Mouse (Mus musculus): Measurements from ENCODE around the gene Vmn1r222. TPM values are rescaled to one million over a fixed set of nuclear protein-coding genes. Genes with fewer than 3 reads are reported as not detected.
"Not testable (repeated sequence)": the region's sequence is repeated elsewhere in the genome, so short reads cannot be mapped to it uniquely, and the experiment has no call there.

Gene Vmn1r222
- not detected for total RNA-seq (2021)
- long read RNA-seq, experiment 1 = 0 reads
- long read RNA-seq, experiment 2 = 0 reads

DNA sequence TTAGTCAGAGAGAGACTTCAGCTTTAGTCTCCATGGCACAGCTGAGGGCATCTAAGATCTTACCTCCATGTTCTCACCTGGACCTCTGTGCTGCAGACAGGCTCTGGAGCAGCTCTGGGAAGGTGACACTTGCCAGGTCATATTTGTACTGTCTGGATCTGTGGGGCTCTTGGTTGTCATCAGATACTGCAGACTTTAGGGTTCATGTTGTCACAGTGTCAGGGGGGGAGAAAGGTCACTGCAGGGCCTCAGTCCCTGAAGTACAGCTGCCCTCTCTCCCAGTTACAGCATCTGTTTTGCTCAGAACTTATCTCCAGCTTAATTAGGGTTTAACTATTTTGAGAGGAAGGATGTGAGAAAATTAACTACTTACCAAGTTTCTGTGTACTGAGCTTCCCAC is at the start of gene Vmn1r222:
Gene Vmn1r222, minus strand, starts transcription at position 101 of the 400 bp plus-strand sequence.
- not testable (repeated sequence) for DNase-seq (ENCODE audit: low spot score)

GRCm38 (mm10) chr13:23285191-23285920 is 49.6 kb upstream of the Vmn1r222 start:
- no peak for DNase-seq (ENCODE audit: low spot score)

GRCm38 (mm10) chr13:23279992-23280391 is 44.2 kb upstream of the Vmn1r222 start:
- DNase-seq (ENCODE audit: low spot score) = no peak

- DNase-seq (ENCODE audit: low spot score) = no peak
Measured at GRCm38 (mm10) chr13:23279576-23279975, 43.8 kb upstream of the Vmn1r222 start.

- DNase-seq (ENCODE audit: low spot score) = no peak
Measured at GRCm38 (mm10) chr13:23270321-23271101, 34.8 kb upstream of the Vmn1r222 start.

DNA sequence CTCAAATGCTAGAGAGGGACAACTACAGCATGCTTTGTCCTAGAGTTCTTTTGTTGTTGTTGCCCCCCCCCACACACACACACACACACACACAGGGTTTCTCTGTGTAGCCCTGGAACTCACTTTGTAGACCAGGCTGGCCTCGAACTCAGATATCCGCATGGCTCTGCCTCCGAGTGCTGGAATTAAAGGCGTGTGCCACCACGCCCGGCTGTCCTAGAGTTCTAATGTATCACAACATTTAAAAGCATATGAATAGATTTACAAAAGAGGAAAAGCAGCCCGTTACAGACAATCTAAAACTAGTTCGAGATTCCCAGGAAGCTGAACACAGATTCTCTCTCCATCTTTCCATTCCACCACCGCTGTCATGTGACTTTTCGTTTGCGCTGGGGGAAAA is 33.9 kb upstream of the Vmn1r222 start:
- no peak for DNase-seq (ENCODE audit: low spot score)

- not testable (repeated sequence) for DNase-seq (ENCODE audit: low spot score)
Measured at GRCm38 (mm10) chr13:23269127-23269526, 33.4 kb upstream of the Vmn1r222 start.

- not testable (repeated sequence) for DNase-seq (ENCODE audit: low spot score)
Measured at GRCm38 (mm10) chr13:23268606-23269005, 32.9 kb upstream of the Vmn1r222 start.

- no peak for DNase-seq (ENCODE audit: low spot score)
Measured at GRCm38 (mm10) chr13:23258546-23259048, 22.9 kb upstream of the Vmn1r222 start.

- not testable (repeated sequence) for DNase-seq (ENCODE audit: low spot score)
Measured at GRCm38 (mm10) chr13:23246834-23247233, 11.1 kb upstream of the Vmn1r222 start, which contains the start of gene Vmn1r223. Vmn1r223 (plus strand) TSS chr13:23247134.

DNA sequence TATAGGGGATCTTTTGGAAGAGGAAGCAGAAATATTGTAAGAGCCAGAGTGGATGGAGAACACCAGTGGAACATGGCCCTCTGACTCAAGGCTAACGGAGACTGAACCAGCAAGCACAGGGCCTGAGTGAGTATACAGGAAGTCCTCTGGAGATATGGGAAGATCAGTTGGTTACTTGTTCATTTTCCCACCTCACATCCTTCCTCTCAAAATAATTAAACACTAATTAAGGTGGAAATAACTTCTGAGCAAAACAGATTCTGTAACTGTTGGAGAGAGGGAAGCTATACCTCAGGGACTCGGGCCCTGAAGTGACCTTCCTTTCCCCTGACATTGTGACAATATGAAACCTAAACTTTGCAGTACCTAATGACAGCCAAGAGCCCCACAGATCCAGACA is 21.9 kb downstream of the Vmn1r222 start, which contains the start of gene Vmn1r221:
Gene Vmn1r221, plus strand, starts transcription at position 301 of the 400 bp plus-strand sequence.
- not testable (repeated sequence) for DNase-seq (ENCODE audit: low spot score)

DNA sequence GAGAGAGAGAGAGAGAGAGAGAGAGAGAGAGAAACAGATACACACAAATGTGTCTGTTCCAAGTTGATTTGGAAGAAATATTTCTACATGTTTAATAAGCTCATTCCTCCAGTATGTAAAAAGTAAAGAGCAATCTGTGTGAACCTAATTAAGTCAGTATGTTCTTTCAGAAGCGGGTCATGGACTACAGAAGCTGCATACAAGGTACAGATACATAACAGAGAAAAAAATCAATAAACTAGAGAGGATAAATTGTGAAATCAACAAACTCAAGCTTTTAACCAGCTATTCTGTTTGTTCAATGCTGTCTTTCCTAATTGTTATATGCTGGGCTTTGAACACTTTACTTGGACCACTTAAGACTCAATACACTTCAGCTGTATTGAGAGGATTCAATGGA is 31.9 kb downstream of the Vmn1r222 start:
- DNase-seq (ENCODE audit: low spot score) = not testable (repeated sequence)

DNA sequence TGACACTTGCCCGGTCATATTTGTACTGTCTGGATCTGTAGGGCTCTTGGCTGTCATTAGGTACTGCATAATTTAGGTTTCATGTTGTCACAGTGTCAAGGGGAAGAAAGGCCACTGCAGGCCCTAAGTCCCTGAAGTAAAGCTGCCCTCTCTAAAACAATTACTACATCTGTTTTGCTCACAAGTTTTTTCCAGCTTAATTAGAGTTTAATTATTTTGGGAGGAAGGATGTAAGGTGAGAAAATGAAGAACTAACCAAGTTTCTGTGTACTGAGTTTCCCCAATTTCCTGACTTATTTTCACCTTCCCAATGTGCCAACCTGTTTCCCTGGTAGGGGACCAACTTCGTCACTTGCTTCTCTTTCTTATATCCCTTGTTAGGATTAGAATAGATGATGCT is 47.9 kb downstream of the Vmn1r222 start, which contains the start of gene Vmn1r220:
Gene Vmn1r220, minus strand, starts transcription at position 101 of the 400 bp plus-strand sequence.
- DNase-seq (ENCODE audit: low spot score) = no peak

Other genes starting within 250 kb of the Vmn1r222 start
- not detected for gene Vmn1r213, start 228.3 kb downstream of the Vmn1r222 start, total RNA-seq (2021)
- gene Vmn1r214, start 205.5 kb downstream of the Vmn1r222 start, total RNA-seq (2021) = not detected
- gene Vmn1r215, start 167.9 kb downstream of the Vmn1r222 start, total RNA-seq (2021) = not detected
- not detected for gene Vmn1r217, start 117.7 kb downstream of the Vmn1r222 start, total RNA-seq (2021)
- gene Vmn1r218, start 102.8 kb downstream of the Vmn1r222 start, total RNA-seq (2021) = not detected
- not detected for gene Vmn1r219, start 76.6 kb downstream of the Vmn1r222 start, total RNA-seq (2021)
- gene Vmn1r220, start 48.0 kb downstream of the Vmn1r222 start, total RNA-seq (2021) = not detected
- not detected for gene Vmn1r221, start 21.8 kb downstream of the Vmn1r222 start, total RNA-seq (2021)
- gene Vmn1r223, start 11.2 kb upstream of the Vmn1r222 start, total RNA-seq (2021) = not detected
- 10 to 100 TPM in 1 of 2 experiments, 1 to 10 TPM in 1; 9.9 to 11.7 TPM for gene Zfp322a, start 133.3 kb upstream of the Vmn1r222 start, total RNA-seq (2021)
- 1 to 10 TPM; 3.8 to 4.2 TPM for gene Abt1, start 187.9 kb upstream of the Vmn1r222 start, total RNA-seq (2021)
- not detected for gene Btn1a1, start 230.0 kb upstream of the Vmn1r222 start, total RNA-seq (2021)

All from gastrocnemius, adult 18-20 months (tissue).